Mouse (Mus musculus) heart, adult 2 months (tissue): ENCODE measurements at regions not wholly inside any gene's neighbourhood (a gene's known extent, or its start where the extent isn't known, plus 50 kb on each side); places are given as distances from the start of the nearest gene placed in this dataset.

Experiments
- CTCF ChIP-seq: fragments of 200-600 bp; IDR thresholded peaks from 2 replicates; pipeline ENCODE4 v1.8.1; 2022; ENCODE audit warnings: antibody characterized with exemption, mild to moderate bottlenecking, moderate library complexity
- POLR2A ChIP-seq: fragments of 200-500 bp; IDR thresholded peaks from 2 replicates; pipeline ENCODE4 v1.6.1; 2011; ENCODE audit warnings: mild to moderate bottlenecking, low read depth, low read length, control low read depth; ENCODE audit not compliant: insufficient read depth

DNA sequence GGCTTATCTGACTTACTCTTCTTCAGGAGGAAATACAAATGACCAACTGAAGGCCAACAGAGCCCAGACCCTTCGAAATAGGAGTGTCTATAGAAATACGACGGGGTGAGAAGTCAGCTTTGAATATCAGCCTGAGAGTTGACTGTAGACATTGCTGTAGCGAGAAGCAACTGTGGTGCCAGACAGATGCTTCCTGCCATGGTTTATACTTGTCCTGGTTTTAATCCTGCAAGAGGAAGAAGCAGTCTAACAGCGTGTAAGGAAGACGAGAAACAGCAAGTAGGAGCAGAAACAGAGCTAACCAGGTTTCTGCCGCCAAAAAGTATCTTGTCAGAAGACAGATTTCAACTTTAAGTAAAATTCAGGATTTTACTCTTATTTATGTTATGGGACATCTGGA, 64.1 kb upstream of the Pde3b start:
- TF ChIP-seq CTCF: no peak
- no peak for TF ChIP-seq POLR2A
